Mouse (Mus musculus) CH12.LX (cell line): ENCODE measurements around the gene Pofut1. TPM values are rescaled to one million over a fixed set of nuclear protein-coding genes. Genes with fewer than 3 reads are reported as not detected.
A peak's percentile ranks its signal among the peaks of the same experiment; 100 is the strongest.
"Not testable (repeated sequence)": the region's sequence is repeated elsewhere in the genome, so short reads cannot be mapped to it uniquely, and the experiment has no call there.

ENCODE experiments used
- DNase-seq: peaks from one replicate; pipeline ENCODE4 v3.0.0-alpha.2; 2013; ENCODE audit errors: extremely low read depth
- H3K27ac ChIP-seq: 2 replicates; pipeline ENCODE4 v1.5.1; 2012; ENCODE audit warnings: low read depth, mild to moderate bottlenecking, control low read depth, moderate library complexity; ENCODE audit not compliant: insufficient read depth
- H3K27me3 ChIP-seq: replicated peaks from 2 replicates; pipeline ENCODE3; 2012; ENCODE audit warnings: inconsistent platforms
- H3K36me3 ChIP-seq, 2 experiments: replicated peaks in 1 of 2; 2 replicates each; pipeline versions ENCODE3 to v1.6.1; 2012; ENCODE audit warnings: inconsistent platforms in 1 of 2, low read length in 1 of 2, mild to moderate bottlenecking in 1 of 2, mixed read lengths in 1 of 2, moderate library complexity in 1 of 2; ENCODE audit not compliant: control insufficient read depth in 1 of 2, insufficient read depth in 1 of 2
- H3K4me1 ChIP-seq, 2 experiments: 2 replicates each; pipeline ENCODE4 v1.6.1; 2012; ENCODE audit warnings: inconsistent platforms in 1 of 2, moderate library complexity in 1 of 2; ENCODE audit not compliant: insufficient read depth in 2 of 2, control insufficient read depth in 1 of 2
- H3K4me2 ChIP-seq: 2 replicates; pipeline ENCODE4 v1.6.1; 2012; ENCODE audit warnings: low read depth, mild to moderate bottlenecking, control low read depth; ENCODE audit not compliant: poor library complexity, insufficient read depth, severe bottlenecking
- H3K4me3 ChIP-seq, 3 experiments: fragments of 150-350 bp in 1 of 3; sonication (generic) in 1 of 3; replicated peaks in 1 of 3; 2 replicates each; pipeline versions ENCODE3 to v1.5.1; 2011 to 2012; ENCODE audit warnings: low read depth in 2 of 3, low read length in 2 of 3, mild to moderate bottlenecking in 2 of 3, moderate library complexity in 2 of 3, control low read depth in 1 of 3, improper control_type of control experiment in 1 of 3, inconsistent platforms in 1 of 3, mixed read lengths in 1 of 3; ENCODE audit not compliant: poor library complexity in 1 of 3
- H3K79me2 ChIP-seq: replicated peaks from 2 replicates; pipeline ENCODE4 v1.6.1; 2012; ENCODE audit warnings: mild to moderate bottlenecking, moderate library complexity; ENCODE audit not compliant: control insufficient read depth, poor library complexity, insufficient read depth, severe bottlenecking; ENCODE audit errors: extremely low read depth
- H3K9ac ChIP-seq: 2 replicates; pipeline ENCODE4 v1.6.1; 2012; ENCODE audit warnings: low read depth, mild to moderate bottlenecking, control low read depth, moderate library complexity; ENCODE audit not compliant: insufficient read depth
- H3K9me3 ChIP-seq: replicated peaks from 2 replicates; pipeline ENCODE3; 2012; ENCODE audit warnings: low read length, inconsistent platforms, mixed read lengths
- BHLHE40 ChIP-seq: IDR thresholded peaks from 2 replicates; pipeline ENCODE4 v1.6.1; 2011; ENCODE audit warnings: mild to moderate bottlenecking, low read depth, low read length, improper control_type of control experiment
- CHD1 ChIP-seq: IDR thresholded peaks from 2 replicates; pipeline ENCODE4 v1.6.1; 2012; ENCODE audit warnings: low read depth, low read length, improper control_type of control experiment, inconsistent platforms
- CHD2 ChIP-seq: IDR thresholded peaks from 2 replicates; pipeline ENCODE4 v1.6.1; 2011; ENCODE audit warnings: low read length, improper control_type of control experiment
- CTCF ChIP-seq, 2 experiments: IDR thresholded peaks in 1 of 2; conservative IDR thresholded peaks in 1 of 2; 2 replicates each; pipeline ENCODE4 v1.5.1; 2011 to 2012; ENCODE audit warnings: low read depth in 2 of 2, low read length in 2 of 2, improper control_type of control experiment in 1 of 2, inconsistent platforms in 1 of 2, mild to moderate bottlenecking in 1 of 2, moderate library complexity in 1 of 2
- E2F4 ChIP-seq: IDR thresholded peaks from 2 replicates; pipeline ENCODE4 v1.6.1; 2011; ENCODE audit warnings: low read depth, low read length, improper control_type of control experiment; ENCODE audit not compliant: insufficient replicate concordance
- ELF1 ChIP-seq: IDR thresholded peaks from 2 replicates; pipeline ENCODE4 v1.6.1; 2014; ENCODE audit warnings: low read depth, mild to moderate bottlenecking, inconsistent platforms, low read length, improper control_type of control experiment
- EP300 ChIP-seq: IDR thresholded peaks from 2 replicates; pipeline ENCODE4 v1.6.1; 2011; ENCODE audit warnings: low read length, improper control_type of control experiment
- ETS1 ChIP-seq: conservative IDR thresholded peaks from 2 replicates; pipeline ENCODE4 v1.6.1; 2012; ENCODE audit warnings: low read depth, mild to moderate bottlenecking, inconsistent platforms, low read length, improper control_type of control experiment, moderate library complexity
- GABPA ChIP-seq: IDR thresholded peaks from 2 replicates; pipeline ENCODE4 v1.6.1; 2012; ENCODE audit warnings: low read depth, low read length, improper control_type of control experiment, inconsistent platforms; ENCODE audit not compliant: insufficient replicate concordance
- HCFC1 ChIP-seq: IDR thresholded peaks from 2 replicates; pipeline ENCODE4 v1.6.1; 2012; ENCODE audit warnings: low read depth, mild to moderate bottlenecking, inconsistent platforms, low read length, improper control_type of control experiment
- JUN ChIP-seq: IDR thresholded peaks from 2 replicates; pipeline ENCODE4 v1.6.1; 2011; ENCODE audit warnings: low read depth, mild to moderate bottlenecking, low read length, improper control_type of control experiment, moderate library complexity; ENCODE audit not compliant: insufficient read depth
- JUND ChIP-seq: conservative IDR thresholded peaks from 2 replicates; pipeline ENCODE4 v1.6.1; 2011; ENCODE audit warnings: low read depth, low read length, improper control_type of control experiment
- KAT2A ChIP-seq: IDR thresholded peaks from 2 replicates; pipeline ENCODE4 v1.6.1; 2012; ENCODE audit warnings: low read length, improper control_type of control experiment, inconsistent platforms; ENCODE audit not compliant: insufficient replicate concordance
- MAX ChIP-seq: IDR thresholded peaks from 2 replicates; pipeline ENCODE4 v1.6.1; 2011; ENCODE audit warnings: low read length, improper control_type of control experiment
- MAZ ChIP-seq: IDR thresholded peaks from 2 replicates; pipeline ENCODE4 v1.6.1; 2012; ENCODE audit warnings: low read depth, mild to moderate bottlenecking, inconsistent platforms, low read length, improper control_type of control experiment, moderate library complexity
- MEF2A ChIP-seq: IDR thresholded peaks from 2 replicates; pipeline ENCODE4 v1.6.1; 2014; ENCODE audit warnings: low read depth, mild to moderate bottlenecking, inconsistent platforms, low read length, improper control_type of control experiment, borderline replicate concordance
- MXI1 ChIP-seq: IDR thresholded peaks from 2 replicates; pipeline ENCODE4 v1.6.1; 2011; ENCODE audit warnings: mild to moderate bottlenecking, low read depth, low read length, improper control_type of control experiment
- MYC ChIP-seq: IDR thresholded peaks from 2 replicates; pipeline ENCODE4 v1.6.1; 2011; ENCODE audit warnings: low read depth, mild to moderate bottlenecking, improper control_type of control experiment, low read length
- NRF1 ChIP-seq: IDR thresholded peaks from 2 replicates; pipeline ENCODE4 v1.6.1; 2014; ENCODE audit warnings: low read depth, mild to moderate bottlenecking, inconsistent platforms, low read length, improper control_type of control experiment, moderate library complexity
- POLR2A ChIP-seq: IDR thresholded peaks from 2 replicates; pipeline ENCODE4 v1.6.1; 2011; ENCODE audit warnings: low read depth, mild to moderate bottlenecking, improper control_type of control experiment, low read length
- POLR2AphosphoS2 ChIP-seq: IDR thresholded peaks from 2 replicates; pipeline ENCODE4 v1.6.1; 2011; ENCODE audit warnings: low read depth, low read length, improper control_type of control experiment
- RAD21 ChIP-seq: IDR thresholded peaks from 2 replicates; pipeline ENCODE4 v1.6.1; 2011; ENCODE audit warnings: low read depth, mild to moderate bottlenecking, low read length, improper control_type of control experiment, moderate library complexity
- RCOR1 ChIP-seq: conservative IDR thresholded peaks from 2 replicates; pipeline ENCODE4 v1.6.1; 2012; ENCODE audit warnings: low read depth, mild to moderate bottlenecking, inconsistent platforms, low read length, improper control_type of control experiment
- SIN3A ChIP-seq: IDR thresholded peaks from 2 replicates; pipeline ENCODE4 v1.6.1; 2012; ENCODE audit warnings: low read length, improper control_type of control experiment, inconsistent platforms
- SMC3 ChIP-seq: IDR thresholded peaks from 2 replicates; pipeline ENCODE4 v1.6.1; 2011; ENCODE audit warnings: low read depth, low read length, improper control_type of control experiment
- TBP ChIP-seq: conservative IDR thresholded peaks from 2 replicates; pipeline ENCODE4 v1.6.1; 2011; ENCODE audit warnings: low read depth, low read length, improper control_type of control experiment
- TCF12 ChIP-seq: IDR thresholded peaks from 2 replicates; pipeline ENCODE4 v1.6.1; 2014; ENCODE audit warnings: low read depth, mild to moderate bottlenecking, inconsistent platforms, low read length, improper control_type of control experiment
- UBTF ChIP-seq: IDR thresholded peaks from 2 replicates; pipeline ENCODE4 v1.6.1; 2012; ENCODE audit warnings: low read depth, mild to moderate bottlenecking, inconsistent platforms, low read length, improper control_type of control experiment, moderate library complexity
- USF1 ChIP-seq: IDR thresholded peaks from 2 replicates; pipeline ENCODE4 v1.6.1; 2014; ENCODE audit warnings: low read depth, mild to moderate bottlenecking, inconsistent platforms, low read length, improper control_type of control experiment
- USF2 ChIP-seq: conservative IDR thresholded peaks from 2 replicates; pipeline ENCODE4 v1.6.1; 2011; ENCODE audit warnings: low read depth, low read length, improper control_type of control experiment
- ZC3H11A ChIP-seq: IDR thresholded peaks from 2 replicates; pipeline ENCODE4 v1.6.1; 2012; ENCODE audit warnings: low read depth, mild to moderate bottlenecking, inconsistent platforms, low read length, improper control_type of control experiment
- ZKSCAN1 ChIP-seq: IDR thresholded peaks from 2 replicates; pipeline ENCODE4 v1.6.1; 2012; ENCODE audit warnings: low read depth, inconsistent platforms, low read length, improper control_type of control experiment, borderline replicate concordance
- ZNF384 ChIP-seq: IDR thresholded peaks from 2 replicates; pipeline ENCODE4 v1.6.1; 2012; ENCODE audit warnings: low read depth, low read length, improper control_type of control experiment, inconsistent platforms
- dilution Hi-C: fragments of 300-500 bp; cut with MboI; formaldehyde crosslinking; loops from 2 replicates; pipeline ENCODE4 v1.14.3; 2020; ENCODE audit warnings: low sequenced_read_pairs; ENCODE audit not compliant: extremely low pct_unique_long_range_greater_than_20kb, extremely low pct_ligation_motif_present
- in situ Hi-C: fragments of 300-500 bp; cut with MboI; formaldehyde crosslinking; loops from 3 replicates; pipeline ENCODE4 v1.14.3; 2019; ENCODE audit warnings: low sequenced_read_pairs, low pct_ligation_motif_present, low pct_unique_long_range_greater_than_20kb, mixed read lengths
- polyA plus RNA-seq: library from polyadenylated mRNA; unstranded; fragments of >175 nt; gene quantifications from 2 replicates; pipeline ENCODE4 v1.2.1, GENCODE M21; 2012; ENCODE audit warnings: low read depth; ENCODE audit not compliant: insufficient read length
- total RNA-seq, 2 experiments: library from RNA; depleted of rRNA; stranded (reverse); fragments of 300-350 nt in 1 of 2; fragments of >200 nt in 1 of 2; gene quantifications; 2 replicates each; pipeline ENCODE4 v1.2.3; 2012 to 2014

Gene Pofut1
- total and polyA plus RNA-seq, 3 experiments, result 15.0 to 25.6 (median 22.8) TPM

DNA sequence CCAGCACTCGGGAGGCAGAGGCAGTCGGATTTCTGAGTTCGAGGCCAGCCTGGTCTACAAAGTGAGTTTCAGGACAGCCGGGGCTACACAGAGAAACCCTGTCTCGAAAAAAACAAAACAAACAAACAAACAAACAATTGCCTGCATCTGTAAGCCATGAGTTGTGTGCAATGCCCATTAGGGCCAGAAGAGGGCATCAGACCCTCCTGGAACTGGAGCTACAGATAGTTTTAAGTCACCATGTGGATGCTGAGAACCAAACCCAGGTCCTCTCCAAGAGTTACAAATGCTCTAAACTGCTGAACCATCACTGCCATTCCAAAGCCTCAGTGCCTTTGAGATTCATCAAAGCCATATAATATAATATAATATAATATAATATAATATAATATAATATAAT, 35.5 kb downstream of the Pofut1 start:
- in situ Hi-C loops, result not testable (repeated sequence)

DNA sequence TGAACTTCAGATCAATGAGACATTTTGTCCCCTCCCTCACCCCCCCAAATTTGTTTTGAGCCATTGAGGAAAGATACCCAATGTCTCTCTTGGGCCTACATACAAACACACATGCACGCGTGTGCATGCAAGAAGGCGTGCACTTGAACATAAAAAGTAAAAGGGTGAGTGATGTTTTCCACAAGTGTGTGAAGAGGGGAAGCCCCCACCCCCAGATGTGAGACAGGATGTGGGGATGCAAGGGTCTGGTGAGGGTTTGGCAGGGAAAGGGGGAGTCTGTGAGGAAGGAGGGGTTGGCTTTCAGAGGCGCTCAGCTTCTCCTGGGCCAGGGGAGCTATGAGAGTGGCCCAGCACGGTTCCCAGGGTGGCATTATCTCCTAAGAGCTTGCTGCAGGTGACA, 37.0 kb downstream of the Pofut1 start:
- DNase-seq, result peak; percentile 75
- 0 out of 2 replicates have a peak overlapping the region, but pooled peaks have one; percentile 22 for H3K4me2 ChIP-seq
- TF ChIP-seq HCFC1 (no peak), MAZ (0 out of 2 replicates have a peak, but pooled peaks have one; percentile 27), POLR2AphosphoS2 (no peak), POLR2A (no peak), CHD1 (no peak), EP300 (peak; percentile 75), KAT2A (no peak), JUND (0 out of 2 replicates have a peak, but pooled peaks have one; percentile 20), RAD21 (no peak), JUN (0 out of 2 replicates have a peak, but pooled peaks have one; percentile 33), MEF2A (peak; percentile 48; the same call in 1 of the 2 replicates), MYC (no peak), USF1 (no peak), UBTF (no peak), E2F4 (no peak), CTCF (conservative IDR thresholded peaks at IDR 0.05 in 1 of 2, IDR thresholded peaks at IDR 0.05 in 1 of 2; ENCODE audit: low read depth in 2 of 2, low read length in 2 of 2) (no peak), ELF1 (no peak), MXI1 (no peak), ZNF384 (0 out of 2 replicates have a peak, but pooled peaks have one; percentile 8), BHLHE40 (peak; percentile 84), MAX (no peak; the same call in 1 of the 2 replicates), NRF1 (no peak), ZKSCAN1 (no peak), TBP (no peak), TCF12 (0 out of 2 replicates have a peak, but pooled peaks have one; percentile 32), SMC3 (no peak), USF2 (no peak), SIN3A (no peak), ETS1 (peak; percentile 78), GABPA (no peak), RCOR1 (no peak), CHD2 (no peak), ZC3H11A (no peak)

More for the DNA sequence above, 35.5 kb downstream of the Pofut1 start:
- H3K4me1 ChIP-seq, result peaks cover 10 to 43% of the 10 kb centered on the region in 2 experiments
- H3K36me3 ChIP-seq, DNase-seq, H3K27ac ChIP-seq, H3K27me3 ChIP-seq, H3K79me2 ChIP-seq, H3K4me2 ChIP-seq, dilution Hi-C loops, H3K9ac ChIP-seq, H3K9me3 ChIP-seq, H3K4me3 ChIP-seq: not testable (repeated sequence)
- TF ChIP-seq CTCF (conservative IDR thresholded peaks at IDR 0.05 in 1 of 2, IDR thresholded peaks at IDR 0.05 in 1 of 2; ENCODE audit: low read depth in 2 of 2, low read length in 2 of 2), result peak in 1 of 2 experiments; percentile 8; a peak in 2 of 4 replicates

More for the DNA sequence above, 37.0 kb downstream of the Pofut1 start:
- Histone ChIP-seq H3K4me1 (peaks cover 4 to 32% of the 10 kb centered on the region in 2 experiments; a peak in 3 of 4 replicates), H3K27ac (no peak overlapping the region), H3K9ac (no peak overlapping the region), H3K4me3 (peak overlapping the region in 2 of 3 experiments; percentile 11 to 32), H3K79me2 (no peaks in the 10 kb centered on the region), H3K36me3 (no peaks in the 10 kb centered on the region), H3K9me3 (peaks cover 4% of the 10 kb centered on the region), H3K27me3 (no peaks in the 10 kb centered on the region)
- dilution Hi-C loops, result no loop called here
- in situ Hi-C loops, result no loop called here
